Mouse (Mus musculus): ENCODE data around the gene Senp6. TPM values are rescaled to one million over a fixed set of nuclear protein-coding genes. Genes with fewer than 3 reads are reported as not detected.

Senp6 gene
- polyA plus RNA-seq, 1 experiment from 2014 or later, result 41.3 TPM

DNA sequence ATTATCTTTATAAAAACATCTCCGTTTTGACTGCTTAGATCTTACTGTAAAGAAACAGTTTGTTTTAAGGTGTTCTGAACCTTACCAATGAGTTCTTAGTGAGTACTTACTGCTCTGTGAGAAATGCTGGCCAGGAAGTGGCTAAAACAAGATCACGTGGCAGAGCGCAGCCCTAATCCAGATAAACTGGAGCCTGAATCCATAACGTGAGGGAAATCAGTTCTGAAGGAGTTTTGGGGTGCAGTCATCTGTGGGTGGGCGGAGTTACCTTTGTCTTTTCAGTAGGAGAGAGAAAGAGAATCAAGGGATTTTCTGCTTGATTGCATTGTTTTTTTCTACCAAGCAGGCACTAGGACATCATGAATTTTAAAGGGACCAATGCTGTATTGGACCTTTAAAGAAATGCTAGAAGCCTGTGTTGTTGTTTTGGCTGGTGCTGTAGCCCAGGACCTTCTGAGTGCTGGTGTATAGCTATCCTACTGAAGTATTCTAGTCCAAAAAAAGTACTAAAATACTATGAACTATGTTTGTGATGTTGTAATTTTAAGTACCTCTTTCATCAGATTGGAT, 121.7 kb downstream of the Senp6 start:
- H3K4me3 ChIP-seq (ENCODE audit: low read depth, low read length), result no peak overlapping the region
- no peaks in the 10 kb centered on the region for H3K4me1 ChIP-seq (ENCODE audit: control insufficient read depth, insufficient read depth, low read length)
- no peak for ATAC-seq
- no peaks in the 10 kb centered on the region for H3K9me3 ChIP-seq (replicated peaks; ENCODE audit: control insufficient read depth, low read length, poor library complexity, severe bottlenecking)
- no peak overlapping the region for H3K9ac ChIP-seq (ENCODE audit: low read depth, low read length)
- H3K27me3 ChIP-seq (ENCODE audit: control insufficient read depth, insufficient read depth, low read depth, low read length), result no peaks in the 10 kb centered on the region
- WGBS, result 30% methylated on average over 5 of the region's 5 CpGs
- no peak overlapping the region for H3K27ac ChIP-seq (ENCODE audit: low read length)
- no peak overlapping the region for H3K4me2 ChIP-seq (ENCODE audit: low read length)
- H3K36me3 ChIP-seq (ENCODE audit: control insufficient read depth, insufficient read depth, low read length), result no peaks in the 10 kb centered on the region

DNA sequence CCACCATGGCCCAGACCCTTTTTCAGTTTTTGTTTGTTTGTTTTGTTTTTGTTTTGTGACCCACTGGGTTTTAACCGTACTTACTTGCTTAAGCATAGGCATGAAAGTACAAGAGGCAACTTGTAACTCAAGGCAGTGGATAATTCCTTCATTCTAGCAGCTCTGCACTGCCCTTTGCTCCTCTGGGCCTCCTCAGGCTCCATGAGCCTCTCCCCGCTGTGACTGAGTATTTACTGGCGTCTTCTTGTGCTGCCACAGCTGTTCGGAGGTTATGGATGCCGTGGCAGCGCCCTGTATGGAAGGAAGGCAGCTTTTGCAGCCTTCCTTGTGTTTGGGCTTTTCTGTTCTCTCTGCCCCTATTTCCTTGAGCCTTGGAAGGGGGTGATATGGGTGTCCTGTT, 124.5 kb downstream of the Senp6 start:
- H3K4me3 ChIP-seq (ENCODE audit: low read depth, low read length), result no peak overlapping the region
- H3K4me2 ChIP-seq (ENCODE audit: low read length), result no peak overlapping the region
- no peak overlapping the region for H3K9ac ChIP-seq (ENCODE audit: low read depth, low read length)
- no peaks in the 10 kb centered on the region for H3K36me3 ChIP-seq (ENCODE audit: control insufficient read depth, insufficient read depth, low read length)
- H3K9me3 ChIP-seq (replicated peaks; ENCODE audit: control insufficient read depth, low read length, poor library complexity, severe bottlenecking), result no peaks in the 10 kb centered on the region
- H3K27me3 ChIP-seq (ENCODE audit: control insufficient read depth, insufficient read depth, low read depth, low read length), result no peaks in the 10 kb centered on the region
- no peak for ATAC-seq
- H3K4me1 ChIP-seq (ENCODE audit: control insufficient read depth, insufficient read depth, low read length), result peaks cover 8% of the 10 kb centered on the region
- 60% methylated on average over 6 of the region's 6 CpGs for WGBS
- H3K27ac ChIP-seq (ENCODE audit: low read length), result no peak overlapping the region

DNA sequence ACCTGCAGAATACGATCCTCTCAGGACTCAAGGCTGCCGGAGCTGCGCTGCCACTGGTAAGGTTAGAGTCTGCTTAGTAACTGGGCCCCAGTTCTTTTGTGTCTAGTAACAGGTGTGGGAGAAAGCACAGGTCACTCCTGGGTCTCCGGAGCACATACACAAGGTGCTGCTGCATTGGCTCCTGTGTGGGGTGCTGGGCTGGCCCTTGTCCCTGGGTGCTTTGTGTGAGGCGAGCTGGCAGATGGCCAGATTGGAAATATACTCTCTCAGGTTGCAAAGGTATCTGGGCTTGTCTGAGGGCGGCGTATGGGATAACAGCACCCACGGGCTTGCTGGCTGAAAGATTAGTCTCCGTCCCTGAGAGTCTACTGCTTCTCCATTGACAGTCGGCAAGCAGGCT, 125.6 kb downstream of the Senp6 start:
- Histone ChIP-seq H3K4me2 (ENCODE audit: low read length) (no peak overlapping the region), H3K4me3 (ENCODE audit: low read depth, low read length) (no peak overlapping the region), H3K9ac (ENCODE audit: low read depth, low read length) (no peak overlapping the region), H3K4me1 (ENCODE audit: control insufficient read depth, insufficient read depth, low read length) (peaks cover 9% of the 10 kb centered on the region), H3K27me3 (ENCODE audit: control insufficient read depth, insufficient read depth, low read depth, low read length) (no peaks in the 10 kb centered on the region), H3K36me3 (ENCODE audit: control insufficient read depth, insufficient read depth, low read length) (no peaks in the 10 kb centered on the region), H3K27ac (ENCODE audit: low read length) (no peak overlapping the region), H3K9me3 (replicated peaks; ENCODE audit: control insufficient read depth, low read length, poor library complexity, severe bottlenecking) (no peaks in the 10 kb centered on the region)
- WGBS, result 89% methylated on average over 10 of the region's 10 CpGs
- ATAC-seq, result no peak

DNA sequence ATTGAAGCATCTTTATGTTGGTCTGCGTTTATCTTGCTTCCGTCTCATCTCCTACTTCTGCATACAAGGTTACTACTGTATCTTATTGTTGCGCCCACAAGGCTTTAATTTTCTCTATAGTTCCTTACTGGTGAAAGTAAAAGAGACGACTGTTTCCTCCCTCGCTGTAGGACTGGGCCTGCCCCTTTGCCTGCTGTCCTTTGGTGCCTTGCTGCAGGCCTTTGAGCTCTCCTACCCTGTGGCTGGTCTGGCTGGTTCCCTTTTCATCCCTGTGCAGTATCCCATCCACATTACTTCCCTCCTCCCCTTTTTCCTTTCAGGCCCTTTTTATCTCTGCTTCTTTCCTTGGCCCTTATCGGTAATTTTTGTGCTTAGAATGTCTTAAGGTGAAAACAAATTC, 127.7 kb downstream of the Senp6 start:
- Histone ChIP-seq H3K4me1 (ENCODE audit: control insufficient read depth, insufficient read depth, low read length) (peaks cover 13% of the 10 kb centered on the region), H3K4me2 (ENCODE audit: low read length) (no peak overlapping the region), H3K27me3 (ENCODE audit: control insufficient read depth, insufficient read depth, low read depth, low read length) (no peaks in the 10 kb centered on the region), H3K36me3 (ENCODE audit: control insufficient read depth, insufficient read depth, low read length) (no peaks in the 10 kb centered on the region), H3K9me3 (replicated peaks; ENCODE audit: control insufficient read depth, low read length, poor library complexity, severe bottlenecking) (no peaks in the 10 kb centered on the region), H3K9ac (ENCODE audit: low read depth, low read length) (no peak overlapping the region), H3K4me3 (ENCODE audit: low read depth, low read length) (no peak overlapping the region), H3K27ac (ENCODE audit: low read length) (no peak overlapping the region)
- 56% methylated on average over 6 of the region's 6 CpGs for WGBS
- ATAC-seq, result peak; percentile 53; the same call in 1 of the 2 replicates

Other genes starting within 250 kb of the Senp6 start
- gene Filip1, start 54.1 kb upstream of the Senp6 start, polyA plus RNA-seq (2015; fragmentation: Nextera tagmentation; extraction: Ambion mirVana), result 3.9 and 4.0 TPM in 2 replicates
- 20.3 and 22.7 TPM in 2 replicates for gene Myo6, start 98.1 kb downstream of the Senp6 start, polyA plus RNA-seq (2015; fragmentation: Nextera tagmentation; extraction: Ambion mirVana)